Mouse (Mus musculus): Measurements from ENCODE around the gene Uhmk1. TPM values are rescaled to one million over a fixed set of nuclear protein-coding genes. Genes with fewer than 3 reads are reported as not detected.
A peak's percentile ranks its signal among the peaks of the same experiment; 100 is the strongest.

Gene Uhmk1
- total and polyA plus RNA-seq, 3 experiments, result 3.3 to 86.0 (median 85.0) TPM

DNA sequence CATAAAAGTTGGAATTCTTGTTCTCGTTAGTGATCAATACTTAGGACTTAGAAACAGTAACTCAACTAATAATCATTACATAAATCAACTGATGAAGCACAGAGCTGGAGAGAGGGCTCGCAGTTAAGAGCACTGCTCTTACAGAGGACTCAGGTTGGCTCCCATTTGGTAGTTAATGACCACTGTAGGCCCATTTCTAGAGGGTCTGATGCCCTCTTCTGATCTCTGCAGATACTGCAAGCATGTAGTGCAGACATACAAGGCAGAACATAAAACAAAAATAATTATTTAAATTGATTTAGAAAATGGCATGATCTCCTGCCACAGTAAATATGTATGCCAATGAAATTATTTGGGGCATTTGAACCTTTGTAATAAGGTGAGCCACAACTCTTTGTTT, 55.5 kb downstream of the Uhmk1 start:
- Histone ChIP-seq H3K4me1 (ENCODE audit: insufficient read depth, low read depth, low read length) (peaks cover 31% of the 10 kb centered on the region), H3K36me3 (replicated peaks) (peaks cover 83% of the 10 kb centered on the region), H3K9me3 (replicated peaks) (no peaks in the 10 kb centered on the region), H3K4me3 (ENCODE audit: low read depth, low read length) (no peak overlapping the region), H3K27me3 (ENCODE audit: insufficient read depth, low read length) (no peaks in the 10 kb centered on the region)
- TF ChIP-seq GATA2 (IDR thresholded peaks at IDR 0.05; ENCODE audit: borderline replicate concordance, low read depth, low read length), result no peak
- no peak for TF ChIP-seq CTCF (IDR thresholded peaks at IDR 0.05; ENCODE audit: low read depth, low read length)
- no peak for TF ChIP-seq POLR2AphosphoS5 (IDR thresholded peaks at IDR 0.05; ENCODE audit: insufficient replicate concordance, low read depth, low read length)
- TF ChIP-seq TAL1 (conservative IDR thresholded peaks at IDR 0.05; ENCODE audit: low read depth, low read length), result no peak
- no peak for TF ChIP-seq GATA1 (IDR thresholded peaks at IDR 0.05; ENCODE audit: borderline replicate concordance, low read length)
- ATAC-seq (ENCODE audit: extremely low read depth, insufficient number of reproducible peaks, low FRiP score, poor library complexity, severe bottlenecking), result no peak
- no peak for DNase-seq (ENCODE audit: low spot score)

DNA sequence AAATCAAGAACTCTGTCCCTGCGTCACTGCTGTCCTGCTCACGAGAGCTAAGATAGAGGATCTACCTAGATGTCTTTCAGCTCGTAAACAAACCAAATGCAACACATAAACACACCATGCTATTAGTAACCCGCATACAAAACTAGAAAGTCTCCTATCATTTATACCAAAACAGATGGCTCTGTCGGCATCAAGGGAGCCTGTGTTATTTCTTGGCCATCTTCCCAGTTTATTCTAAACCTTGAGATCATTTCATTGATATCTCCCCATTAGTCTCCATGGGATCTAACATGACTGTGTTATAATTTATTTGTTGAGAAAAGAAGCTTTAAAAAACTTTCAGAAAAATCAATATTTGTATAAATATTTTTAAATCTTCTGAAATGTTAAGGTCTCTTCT, 59.4 kb downstream of the Uhmk1 start:
- no peak for DNase-seq (ENCODE audit: low spot score)
- Histone ChIP-seq H3K27me3 (ENCODE audit: insufficient read depth, low read length) (no peaks in the 10 kb centered on the region), H3K9me3 (replicated peaks) (no peaks in the 10 kb centered on the region), H3K36me3 (replicated peaks) (peaks cover 82% of the 10 kb centered on the region), H3K4me1 (ENCODE audit: insufficient read depth, low read depth, low read length) (peaks cover 5% of the 10 kb centered on the region), H3K4me3 (ENCODE audit: low read depth, low read length) (no peak overlapping the region)
- ATAC-seq (ENCODE audit: extremely low read depth, insufficient number of reproducible peaks, low FRiP score, poor library complexity, severe bottlenecking), result no peak
- TF ChIP-seq POLR2AphosphoS5 (IDR thresholded peaks at IDR 0.05; ENCODE audit: insufficient replicate concordance, low read depth, low read length), result no peak
- TF ChIP-seq CTCF (IDR thresholded peaks at IDR 0.05; ENCODE audit: low read depth, low read length), result no peak
- no peak for TF ChIP-seq GATA1 (IDR thresholded peaks at IDR 0.05; ENCODE audit: borderline replicate concordance, low read length)
- TF ChIP-seq TAL1 (conservative IDR thresholded peaks at IDR 0.05; ENCODE audit: low read depth, low read length), result no peak
- TF ChIP-seq GATA2 (IDR thresholded peaks at IDR 0.05; ENCODE audit: borderline replicate concordance, low read depth, low read length), result no peak

DNA sequence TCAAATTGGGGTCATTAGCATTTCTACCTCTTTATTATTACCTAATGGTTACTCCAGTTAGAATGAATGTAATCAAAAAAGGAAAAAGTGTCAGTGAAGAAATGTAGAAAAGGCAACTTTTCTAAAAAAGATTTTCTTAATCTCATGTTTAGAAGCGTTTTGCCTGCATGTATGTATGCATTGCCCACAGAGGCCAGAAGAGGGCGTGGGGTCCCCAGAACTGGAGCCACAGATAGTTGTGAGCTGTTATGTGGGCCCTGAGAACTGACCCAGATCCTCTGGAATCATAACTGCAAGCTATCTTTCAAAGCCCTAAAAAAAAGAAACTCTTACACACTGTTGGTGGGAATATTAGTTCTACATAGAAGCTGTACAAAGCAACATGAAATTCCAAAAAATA, 59.9 kb downstream of the Uhmk1 start:
- DNase-seq (ENCODE audit: low spot score), result no peak
- peaks cover 81% of the 10 kb centered on the region for H3K36me3 ChIP-seq (replicated peaks)
- ATAC-seq (ENCODE audit: extremely low read depth, insufficient number of reproducible peaks, low FRiP score, poor library complexity, severe bottlenecking), result 0 out of 2 replicates have a peak, but pooled peaks have one; percentile 28

DNA sequence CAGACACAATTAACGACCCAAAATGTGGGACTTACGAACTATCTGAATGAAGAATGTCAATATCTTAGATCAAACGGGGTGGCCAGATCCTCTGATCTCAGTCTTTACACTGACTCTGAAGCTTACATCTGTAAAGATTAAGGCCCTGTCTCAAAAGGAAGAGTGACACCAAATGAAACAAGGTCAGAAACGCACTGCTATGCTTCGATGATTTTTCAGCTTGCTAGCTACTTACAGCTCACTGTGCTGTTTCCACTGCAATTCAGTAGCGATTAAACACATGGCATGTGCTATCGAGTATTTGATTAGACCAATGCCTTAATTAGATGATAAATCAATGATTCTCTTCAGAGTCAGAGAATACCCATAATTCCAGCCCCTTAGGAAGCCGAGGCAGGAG, 61.2 kb downstream of the Uhmk1 start:
- Histone ChIP-seq H3K4me3 (ENCODE audit: low read depth, low read length) (no peak overlapping the region), H3K36me3 (replicated peaks) (peaks cover 81% of the 10 kb centered on the region), H3K27me3 (ENCODE audit: insufficient read depth, low read length) (no peaks in the 10 kb centered on the region), H3K9me3 (replicated peaks) (no peaks in the 10 kb centered on the region), H3K4me1 (ENCODE audit: insufficient read depth, low read depth, low read length) (peaks cover 14% of the 10 kb centered on the region)
- ATAC-seq (ENCODE audit: extremely low read depth, insufficient number of reproducible peaks, low FRiP score, poor library complexity, severe bottlenecking), result no peak
- TF ChIP-seq POLR2AphosphoS5 (IDR thresholded peaks at IDR 0.05; ENCODE audit: insufficient replicate concordance, low read depth, low read length) (no peak), TAL1 (conservative IDR thresholded peaks at IDR 0.05; ENCODE audit: low read depth, low read length) (no peak), CTCF (IDR thresholded peaks at IDR 0.05; ENCODE audit: low read depth, low read length) (no peak), GATA1 (IDR thresholded peaks at IDR 0.05; ENCODE audit: borderline replicate concordance, low read length) (no peak), GATA2 (IDR thresholded peaks at IDR 0.05; ENCODE audit: borderline replicate concordance, low read depth, low read length) (no peak)
- no peak for DNase-seq (ENCODE audit: low spot score)

More for the DNA sequence above, 59.9 kb downstream of the Uhmk1 start:
- H3K9me3 ChIP-seq (replicated peaks), result no peaks in the 10 kb centered on the region
- H3K4me3 ChIP-seq (ENCODE audit: low read depth, low read length), result no peak overlapping the region
- no peaks in the 10 kb centered on the region for H3K27me3 ChIP-seq (ENCODE audit: insufficient read depth, low read length)
- 0 out of 2 replicates have a peak, but pooled peaks cover 2% of the 10 kb centered on the region for H3K4me1 ChIP-seq (ENCODE audit: insufficient read depth, low read depth, low read length)
- TF ChIP-seq TAL1 (conservative IDR thresholded peaks at IDR 0.05; ENCODE audit: low read depth, low read length) (no peak), GATA1 (IDR thresholded peaks at IDR 0.05; ENCODE audit: borderline replicate concordance, low read length) (no peak), CTCF (IDR thresholded peaks at IDR 0.05; ENCODE audit: low read depth, low read length) (no peak), GATA2 (IDR thresholded peaks at IDR 0.05; ENCODE audit: borderline replicate concordance, low read depth, low read length) (no peak), POLR2AphosphoS5 (IDR thresholded peaks at IDR 0.05; ENCODE audit: insufficient replicate concordance, low read depth, low read length) (no peak)

DNA sequence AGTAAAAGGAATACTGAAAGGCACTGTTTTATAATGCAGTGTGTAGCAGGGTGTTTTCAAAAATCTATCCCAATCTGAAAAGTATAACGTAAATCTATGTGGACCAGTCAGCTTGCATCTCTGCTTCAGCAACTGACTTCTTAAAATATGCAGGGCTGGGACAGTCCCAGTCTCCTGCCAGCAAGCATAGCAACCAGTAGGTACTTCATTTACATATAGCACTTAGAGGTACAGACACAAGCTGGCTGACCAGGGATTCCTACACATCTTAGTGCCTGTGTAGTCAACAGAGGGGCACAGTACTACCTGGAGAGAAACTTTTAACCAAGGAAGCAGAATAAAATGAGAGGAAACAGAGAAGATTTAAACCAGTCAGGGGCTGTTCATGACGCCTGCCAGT, 62.6 kb downstream of the Uhmk1 start:
- H3K4me1 ChIP-seq (ENCODE audit: insufficient read depth, low read depth, low read length), result peaks cover 27% of the 10 kb centered on the region
- TF ChIP-seq TAL1 (conservative IDR thresholded peaks at IDR 0.05; ENCODE audit: low read depth, low read length) (no peak), GATA1 (IDR thresholded peaks at IDR 0.05; ENCODE audit: borderline replicate concordance, low read length) (no peak), POLR2AphosphoS5 (IDR thresholded peaks at IDR 0.05; ENCODE audit: insufficient replicate concordance, low read depth, low read length) (no peak), CTCF (IDR thresholded peaks at IDR 0.05; ENCODE audit: low read depth, low read length) (no peak)
- peaks cover 79% of the 10 kb centered on the region for H3K36me3 ChIP-seq (replicated peaks)
- no peaks in the 10 kb centered on the region for H3K27me3 ChIP-seq (ENCODE audit: insufficient read depth, low read length)
- DNase-seq (ENCODE audit: low spot score) (no peak), ATAC-seq (ENCODE audit: extremely low read depth, insufficient number of reproducible peaks, low FRiP score, poor library complexity, severe bottlenecking) (no peak)
- H3K4me3 ChIP-seq (ENCODE audit: low read depth, low read length), result no peak overlapping the region
- H3K9me3 ChIP-seq (replicated peaks), result no peaks in the 10 kb centered on the region

DNA sequence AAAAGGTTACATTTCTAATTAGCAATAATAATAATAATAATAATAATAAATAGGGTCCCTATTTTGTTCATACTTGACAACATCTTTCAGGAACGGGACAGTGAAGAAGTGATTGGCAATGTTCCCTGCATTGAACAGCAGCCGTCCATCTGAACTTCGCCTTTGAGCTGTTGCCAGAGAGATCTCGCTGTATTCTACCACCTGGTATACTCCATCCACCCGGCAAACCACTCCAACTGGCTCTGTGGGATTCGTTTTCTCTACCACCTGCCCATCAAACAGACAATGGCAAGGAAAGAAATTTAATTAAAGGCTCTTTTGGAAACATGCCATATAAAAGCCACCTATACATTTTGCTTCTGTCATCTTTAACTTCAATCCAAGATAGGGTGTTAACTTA, 64.3 kb downstream of the Uhmk1 start:
- ATAC-seq (ENCODE audit: extremely low read depth, insufficient number of reproducible peaks, low FRiP score, poor library complexity, severe bottlenecking) (no peak), DNase-seq (ENCODE audit: low spot score) (no peak)
- Histone ChIP-seq H3K27me3 (ENCODE audit: insufficient read depth, low read length) (no peaks in the 10 kb centered on the region), H3K4me1 (ENCODE audit: insufficient read depth, low read depth, low read length) (peaks cover 30% of the 10 kb centered on the region), H3K36me3 (replicated peaks) (peaks cover 81% of the 10 kb centered on the region), H3K9me3 (replicated peaks) (no peaks in the 10 kb centered on the region), H3K4me3 (ENCODE audit: low read depth, low read length) (no peak overlapping the region)
- TF ChIP-seq GATA2 (IDR thresholded peaks at IDR 0.05; ENCODE audit: borderline replicate concordance, low read depth, low read length) (no peak), TAL1 (conservative IDR thresholded peaks at IDR 0.05; ENCODE audit: low read depth, low read length) (no peak), CTCF (IDR thresholded peaks at IDR 0.05; ENCODE audit: low read depth, low read length) (no peak)
